8 mouse cellular contexts compared by ENCODE assay signal in the genomic region with DNA sequence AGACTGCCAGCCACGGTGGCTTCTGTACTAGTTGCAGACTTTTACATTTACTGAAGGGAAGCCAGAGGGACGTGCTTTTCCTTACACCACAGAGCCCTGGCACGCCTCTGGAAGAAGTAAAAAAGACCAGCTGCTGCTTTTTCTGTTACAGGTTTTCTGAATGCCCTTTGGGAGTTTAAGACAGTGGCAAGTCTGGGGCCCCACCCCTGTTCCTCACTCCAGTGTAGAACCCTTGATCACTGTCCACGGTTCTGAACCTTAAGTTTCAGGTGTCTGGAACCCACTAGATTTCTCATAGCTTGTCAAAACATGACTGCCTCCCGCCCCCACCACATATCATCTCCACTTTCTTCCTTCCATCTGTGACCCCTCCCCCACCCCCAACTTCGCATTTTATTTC. TPM values are rescaled to one million over a fixed set of nuclear protein-coding genes. Genes with fewer than 3 reads are reported as not detected.
DNase-seq lines count a peak whose midpoint lies in the region; ATAC-seq and TF ChIP-seq lines count a peak whose summit lies in the region.

No protein-coding gene starts in this region.

- peak overlapping the region; percentile 54 for H3K4me3 ChIP-seq in cerebellum, adult 2 months (replicated peaks; ENCODE audit: insufficient read depth, low read depth, low read length)
- H3K4me3 ChIP-seq in lung, embryonic 14.5 days (ENCODE audit: low read depth, low read length) = no peak overlapping the region
- peak overlapping the region; percentile 59 for H3K4me3 ChIP-seq in hindbrain, embryonic 12.5 days
- peak overlapping the region; percentile 70 for H3K4me3 ChIP-seq in neural tube, embryonic 14.5 days (ENCODE audit: low read depth, low read length)

- H3K9ac ChIP-seq in lung, embryonic 14.5 days = no peak overlapping the region
- no peak overlapping the region for H3K9ac ChIP-seq in hindbrain, embryonic 12.5 days
- no peak overlapping the region; the same call in 1 of the 2 replicates for H3K9ac ChIP-seq in neural tube, embryonic 14.5 days (replicated peaks; ENCODE audit: low read depth, low read length)

- ATAC-seq in lung, embryonic 14.5 days (ENCODE audit: insufficient read depth) = no peak
- no peak for ATAC-seq in hindbrain, embryonic 12.5 days (ENCODE audit: low FRiP score)
- no peak for ATAC-seq in neural tube, embryonic 14.5 days (ENCODE audit: low read depth)

- DNase-seq in cerebellum, adult 2 months = peak in 1 of 2 experiments; percentile 9
- no peak for DNase-seq in cerebellum, postnatal 25 days
- DNase-seq in lung, embryonic 14.5 days = peak; percentile 63
- DNase-seq in lung, postnatal 10 days = no peak
- DNase-seq in heart, postnatal 25 days (ENCODE audit: low spot score) = no peak
- DNase-seq in layer of hippocampus, adult 8-10 months (ENCODE audit: low spot score in 2 of 2) = no peak

- no peaks in the 10 kb centered on the region for H3K36me3 ChIP-seq in lung, embryonic 14.5 days (ENCODE audit: insufficient read depth)
- no peaks in the 10 kb centered on the region for H3K36me3 ChIP-seq in hindbrain, embryonic 12.5 days
- H3K36me3 ChIP-seq in neural tube, embryonic 14.5 days (ENCODE audit: control insufficient read depth, insufficient read depth, low read length) = no peaks in the 10 kb centered on the region

- no peak overlapping the region for H3K27ac ChIP-seq in cerebellum, adult 2 months (ENCODE audit: insufficient read depth, low read length)
- H3K27ac ChIP-seq in lung, embryonic 14.5 days (ENCODE audit: low read depth) = no peak overlapping the region
- H3K27ac ChIP-seq in hindbrain, embryonic 12.5 days = no peak overlapping the region
- no peak overlapping the region for H3K27ac ChIP-seq in neural tube, embryonic 14.5 days (ENCODE audit: low read depth, low read length)

- no peak for TF ChIP-seq POLR2A in cerebellum, adult 2 months (IDR thresholded peaks at IDR 0.05; ENCODE audit: borderline replicate concordance, insufficient read depth, low read length)

- H3K4me2 ChIP-seq in lung, embryonic 14.5 days = no peak overlapping the region
- peak overlapping the region; percentile 98 for H3K4me2 ChIP-seq in hindbrain, embryonic 12.5 days (replicated peaks)
- peak overlapping the region; percentile 95 for H3K4me2 ChIP-seq in neural tube, embryonic 14.5 days (ENCODE audit: low read depth, low read length)

- WGBS in cerebellum, adult 2 months = 22% methylated on average over 6 of the region's 6 CpGs
- WGBS in lung, embryonic 14.5 days = 25% methylated on average over 6 of the region's 6 CpGs
- WGBS in hindbrain, embryonic 12.5 days = 27% methylated on average over 6 of the region's 6 CpGs
- WGBS in neural tube, embryonic 14.5 days = 15% methylated on average over 6 of the region's 6 CpGs

- H3K4me1 ChIP-seq in cerebellum, adult 2 months (ENCODE audit: control insufficient read depth, insufficient read depth, low read length) = no peaks in the 10 kb centered on the region; the same call in 1 of the 2 replicates
- H3K4me1 ChIP-seq in lung, embryonic 14.5 days (ENCODE audit: insufficient read depth) = no peaks in the 10 kb centered on the region; the same call in none of the 2 replicates
- peaks cover 10% of the 10 kb centered on the region for H3K4me1 ChIP-seq in hindbrain, embryonic 12.5 days
- H3K4me1 ChIP-seq in neural tube, embryonic 14.5 days (ENCODE audit: control insufficient read depth, insufficient read depth, low read length) = no peaks in the 10 kb centered on the region

- H3K9me3 ChIP-seq in lung, embryonic 14.5 days (ENCODE audit: low read depth, low read length) = no peaks in the 10 kb centered on the region
- no peaks in the 10 kb centered on the region for H3K9me3 ChIP-seq in hindbrain, embryonic 12.5 days (replicated peaks)
- H3K9me3 ChIP-seq in neural tube, embryonic 14.5 days (ENCODE audit: control insufficient read depth, low read length) = no peaks in the 10 kb centered on the region

- TF ChIP-seq CTCF in cerebellum, adult 2 months (IDR thresholded peaks at IDR 0.05; ENCODE audit: borderline replicate concordance, insufficient read depth, low read depth, low read length) = no peak
- no peak for TF ChIP-seq CTCF in lung, embryonic 14.5 days (IDR thresholded peaks at IDR 0.05; ENCODE audit: low read depth)

- intact Hi-C loops in heart, postnatal 25 days (cut with DNase I) = loop anchor here (10.0 kb wide), 1 partner anchor 111 kb away; no protein-coding TSS in a partner anchor

- peaks cover 3% of the 10 kb centered on the region for H3K27me3 ChIP-seq in cerebellum, adult 2 months (ENCODE audit: control insufficient read depth, insufficient read depth, low read length)
- H3K27me3 ChIP-seq in lung, embryonic 14.5 days (ENCODE audit: insufficient read depth, low read length) = peaks cover 45% of the 10 kb centered on the region
- H3K27me3 ChIP-seq in hindbrain, embryonic 12.5 days = peaks cover 45% of the 10 kb centered on the region
- peaks cover 11% of the 10 kb centered on the region; the same call in 1 of the 2 replicates for H3K27me3 ChIP-seq in neural tube, embryonic 14.5 days (ENCODE audit: control insufficient read depth, insufficient read depth, low read length)

RNA-seq across cellular contexts. Expression of a gene that starts 1.8 kb away (rescaled TPM):
- 11.1 and 11.9 TPM in 2 replicates for polyA plus RNA-seq in cerebellum, adult 2 months (2012; rRNA removed)
- polyA plus RNA-seq in lung, embryonic 14.5 days (2014; fragmentation: Nextera tagmentation; extraction: Ambion mirVana) = 0.45 and 0.55 TPM in 2 replicates
- polyA plus RNA-seq in hindbrain, embryonic 12.5 days (2016; fragmentation: Nextera tagmentation; extraction: Ambion mirVana) = 4.2 and 4.4 TPM in 2 replicates
- 32.6 and 39.3 TPM in 2 replicates for polyA plus RNA-seq in neural tube, embryonic 14.5 days (2014; fragmentation: Nextera tagmentation; extraction: Ambion mirVana)
- total RNA-seq in heart, postnatal 25 days (2021) = under 1 TPM; 0.17 to 0.29 TPM
- total RNA-seq in layer of hippocampus, adult 8-10 months (2022) = 10 to 100 TPM; 32.5 to 34.5 (median 33.4) TPM
